Mouse (Mus musculus): ENCODE measurements at regions not wholly inside any gene's neighbourhood (a gene's known extent, or its start where the extent isn't known, plus 50 kb on each side); places are given as distances from the start of the nearest gene placed in this dataset.
A peak's percentile ranks its signal among the peaks of the same experiment; 100 is the strongest.

GRCm38 (mm10) chr12:112334106-112334855 is 155.0 kb upstream of the A530016L24Rik start:
- no peak for DNase-seq (ENCODE audit: low spot score in 2 of 2)

- DNase-seq (ENCODE audit: low spot score in 2 of 2): no peak
Measured at GRCm38 (mm10) chr12:112335641-112336040, 153.6 kb upstream of the A530016L24Rik start.

- no peak for DNase-seq (ENCODE audit: low spot score in 2 of 2)
Measured at GRCm38 (mm10) chr12:112336691-112337295, 152.5 kb upstream of the A530016L24Rik start.

GRCm38 (mm10) chr12:112337443-112337842 is 151.8 kb upstream of the A530016L24Rik start:
- DNase-seq (ENCODE audit: low spot score in 2 of 2): peak in 1 of 2 experiments; percentile 16

- DNase-seq (ENCODE audit: low spot score in 2 of 2): peak in 1 of 2 experiments; percentile 28
Measured at GRCm38 (mm10) chr12:112338976-112339375, 150.3 kb upstream of the A530016L24Rik start.

GRCm38 (mm10) chr12:112339481-112340179 is 149.6 kb upstream of the A530016L24Rik start:
- peak in 1 of 2 experiments; percentile 52 for DNase-seq (ENCODE audit: low spot score in 2 of 2)

- peak; percentile 58 to 71 for DNase-seq (ENCODE audit: low spot score in 2 of 2)
Measured at GRCm38 (mm10) chr12:112340248-112340647, 149.0 kb upstream of the A530016L24Rik start.

- DNase-seq (ENCODE audit: low spot score in 2 of 2): peak in 1 of 2 experiments; percentile 21
Measured at GRCm38 (mm10) chr12:112341726-112342469, 147.3 kb upstream of the A530016L24Rik start.

GRCm38 (mm10) chr12:112343064-112343463 is 146.2 kb upstream of the A530016L24Rik start:
- no peak for DNase-seq (ENCODE audit: low spot score in 2 of 2)

- DNase-seq (ENCODE audit: low spot score in 2 of 2): peak in 1 of 2 experiments; percentile 15
Measured at GRCm38 (mm10) chr12:112344285-112344684, 145.0 kb upstream of the A530016L24Rik start.

GRCm38 (mm10) chr12:112345797-112346196 is 143.5 kb upstream of the A530016L24Rik start:
- DNase-seq (ENCODE audit: low spot score in 2 of 2): peak in 1 of 2 experiments; percentile 15

- DNase-seq (ENCODE audit: low spot score in 2 of 2): peak in 1 of 2 experiments; percentile 10
Measured at GRCm38 (mm10) chr12:112348116-112348515, 141.1 kb upstream of the A530016L24Rik start.

GRCm38 (mm10) chr12:112349676-112350318 is 139.5 kb upstream of the A530016L24Rik start:
- peak in 1 of 2 experiments; percentile 30 for DNase-seq (ENCODE audit: low spot score in 2 of 2)

GRCm38 (mm10) chr12:112350733-112351132 is 138.5 kb upstream of the A530016L24Rik start:
- DNase-seq (ENCODE audit: low spot score in 2 of 2): no peak

- DNase-seq (ENCODE audit: low spot score in 2 of 2): no peak
Measured at GRCm38 (mm10) chr12:112363349-112363748, 125.9 kb upstream of the A530016L24Rik start.

GRCm38 (mm10) chr12:112367221-112367620 is 122.0 kb upstream of the A530016L24Rik start:
- DNase-seq (ENCODE audit: low spot score in 2 of 2): no peak

- no peak for DNase-seq (ENCODE audit: low spot score in 2 of 2)
Measured at GRCm38 (mm10) chr12:112368112-112368511, 121.1 kb upstream of the A530016L24Rik start.

- DNase-seq (ENCODE audit: low spot score in 2 of 2): no peak
Measured at GRCm38 (mm10) chr12:112369581-112370371, 119.5 kb upstream of the A530016L24Rik start.

GRCm38 (mm10) chr12:112372234-112373050 is 116.8 kb upstream of the A530016L24Rik start:
- no peak for DNase-seq (ENCODE audit: low spot score in 2 of 2)
